In the genomic region with DNA sequence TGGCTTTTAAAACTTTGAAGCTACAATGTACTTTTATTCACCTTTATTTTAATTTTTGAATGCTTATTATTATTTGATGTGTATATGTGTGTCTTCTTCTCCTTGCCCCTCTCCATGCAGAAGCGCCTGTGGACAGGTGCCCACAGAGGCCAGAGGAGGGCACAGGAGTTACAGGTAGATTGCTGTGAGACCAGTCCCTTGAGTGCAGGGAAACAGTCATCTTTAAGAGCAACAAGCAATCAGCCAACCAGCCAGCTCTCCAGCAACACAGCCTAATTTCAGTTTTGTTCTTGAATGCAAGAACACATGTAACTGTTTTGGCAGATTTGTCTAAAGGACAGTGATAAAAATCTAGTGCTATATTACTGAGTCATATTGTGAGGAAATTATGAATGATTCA, we compare ENCODE assay signal across 31 mouse cellular contexts. TPM values are rescaled to one million over a fixed set of nuclear protein-coding genes. Genes with fewer than 3 reads are reported as not detected.
DNase-seq lines count a peak whose midpoint lies in the region; TF ChIP-seq lines count a peak whose summit lies in the region.
"Had no signal": no experiment of that assay in that cellular context is flagged by ENCODE, and none has a peak within 500 bp of the region (broad histone marks: within the 10 kb centered on the region; RNA-seq: fewer than 3 reads in every experiment).

No protein-coding gene starts in this region.

- H3K79me2 ChIP-seq in CH12.LX (replicated peaks; ENCODE audit: control insufficient read depth, extremely low read depth, insufficient read depth, poor library complexity, severe bottlenecking) = no peaks in the 10 kb centered on the region

- TF ChIP-seq RAD21 in CH12.LX (IDR thresholded peaks at IDR 0.05; ENCODE audit: low read depth, low read length) = peak; percentile 44

- peak; percentile 43 for DNase-seq in CD4-positive helper T cell, adult 2 months (ENCODE audit: low read depth, low spot score)
- no peak for DNase-seq in CH12.LX (ENCODE audit: extremely low read depth)
- peak; percentile 75 for DNase-seq in induced T-regulatory cell, adult 2 months (ENCODE audit: low read depth)
- DNase-seq in splenic B cell, adult 2 months (ENCODE audit: low read depth, low spot score) = peak; percentile 10
- no peak for DNase-seq in hindbrain, embryonic 10.5 days (ENCODE audit: low spot score)
- no peak for DNase-seq in ovary, postnatal 10 days (ENCODE audit: low spot score)
- no peak for DNase-seq in gastrocnemius, adult 8-10 months (ENCODE audit: low spot score in 2 of 2)
- DNase-seq: adrenal gland, postnatal 10 days; B cell, adult 2 months; cerebellum, adult 11 months; cerebellum, adult 9-10 months; cerebellum, postnatal 36 days; gastrocnemius, postnatal 14 days; heart, postnatal 14 days; kidney, adult 8-10 months; kidney, postnatal 4 days; layer of hippocampus, postnatal 36 days; left cerebral cortex, postnatal 4 days; liver, embryonic 13.5 days; lung, adult 2 months; lung, postnatal 10 days; spleen, adult 18-20 months; thymus, postnatal 4 days had no signal

- no peak for TF ChIP-seq POLR2A in CH12.LX (IDR thresholded peaks at IDR 0.05; ENCODE audit: low read depth, low read length)

- H3K9me3 ChIP-seq in CH12.LX (replicated peaks; ENCODE audit: low read length) = peaks cover 2% of the 10 kb centered on the region
- no peaks in the 10 kb centered on the region for H3K9me3 ChIP-seq in hindbrain, embryonic 10.5 days
- H3K9me3 ChIP-seq: liver, embryonic 13.5 days; neural tube, embryonic 13.5 days had no signal

- dilution Hi-C loops in CH12.LX (cut with MboI; ENCODE audit: extremely low pct_ligation_motif_present, extremely low pct_unique_long_range_greater_than_20kb, low sequenced_read_pairs) = no loop called here

- in situ Hi-C loops in CH12.LX (cut with MboI; ENCODE audit: low pct_ligation_motif_present, low pct_unique_long_range_greater_than_20kb, low sequenced_read_pairs) = loop anchor here (10.0 kb wide), 1 partner anchor 127 kb away; no protein-coding TSS in a partner anchor

- H3K4me2 ChIP-seq in CH12.LX (ENCODE audit: insufficient read depth, low read depth, poor library complexity, severe bottlenecking) = no peak overlapping the region
- H3K4me2 ChIP-seq: liver, embryonic 13.5 days; midbrain, embryonic 11.5 days; neural tube, embryonic 13.5 days had no signal

- H3K9ac ChIP-seq in CH12.LX (ENCODE audit: insufficient read depth, low read depth) = no peak overlapping the region; the same call in 1 of the 2 replicates
- H3K9ac ChIP-seq: liver, embryonic 13.5 days; neural tube, embryonic 13.5 days had no signal

- H3K4me1 ChIP-seq in CH12.LX (ENCODE audit: control insufficient read depth in 1 of 2, insufficient read depth in 2 of 2) = peaks cover 2 to 9% of the 10 kb centered on the region in 2 experiments; a peak in 2 of 4 replicates
- no peaks in the 10 kb centered on the region for H3K4me1 ChIP-seq in hindbrain, embryonic 10.5 days (replicated peaks)
- H3K4me1 ChIP-seq: liver, embryonic 13.5 days; neural tube, embryonic 13.5 days had no signal

- no peak for TF ChIP-seq EP300 in CH12.LX (IDR thresholded peaks at IDR 0.05; ENCODE audit: low read length)

- WGBS in hindbrain, embryonic 10.5 days = 87% methylated on average over 1 of the region's 1 CpGs

- peak overlapping the region in 1 of 3 experiments; percentile 61 for H3K4me3 ChIP-seq in CH12.LX (replicated peaks in 1 of 3; ENCODE audit: low read depth in 2 of 3, low read length in 2 of 3, poor library complexity in 1 of 3)
- H3K4me3 ChIP-seq in hindbrain, embryonic 10.5 days = no peak overlapping the region
- H3K4me3 ChIP-seq: liver, embryonic 13.5 days; myocyte; neural tube, embryonic 13.5 days had no signal

- no peaks in the 10 kb centered on the region for H3K27me3 ChIP-seq in CH12.LX (replicated peaks)
- no peaks in the 10 kb centered on the region for H3K27me3 ChIP-seq in splenic B cell, adult 2 months (ENCODE audit: control insufficient read depth, insufficient read depth, low read length, poor library complexity, severe bottlenecking)
- no peaks in the 10 kb centered on the region for H3K27me3 ChIP-seq in hindbrain, embryonic 10.5 days (ENCODE audit: insufficient read depth, poor library complexity, severe bottlenecking)
- H3K27me3 ChIP-seq: liver, embryonic 13.5 days; neural tube, embryonic 13.5 days had no signal

- peaks cover 4 to 15% of the 10 kb centered on the region in 2 experiments for H3K36me3 ChIP-seq in CH12.LX (replicated peaks in 1 of 2; ENCODE audit: control insufficient read depth in 1 of 2, insufficient read depth in 1 of 2, low read length in 1 of 2)
- H3K36me3 ChIP-seq in splenic B cell, adult 2 months (ENCODE audit: control insufficient read depth, insufficient read depth, low read length, poor library complexity, severe bottlenecking) = no peaks in the 10 kb centered on the region
- no peaks in the 10 kb centered on the region for H3K36me3 ChIP-seq in hindbrain, embryonic 10.5 days
- H3K36me3 ChIP-seq: liver, embryonic 13.5 days; neural tube, embryonic 13.5 days had no signal

- peak in 1 of 2 experiments; percentile 41; a peak in 2 of 4 replicates for TF ChIP-seq CTCF in CH12.LX (conservative IDR thresholded peaks at IDR 0.05 in 1 of 2, IDR thresholded peaks at IDR 0.05 in 1 of 2; ENCODE audit: low read depth in 2 of 2, low read length in 2 of 2)

- no peak overlapping the region for H3K27ac ChIP-seq in CH12.LX (ENCODE audit: insufficient read depth, low read depth)
- H3K27ac ChIP-seq in hindbrain, embryonic 10.5 days = no peak overlapping the region
- H3K27ac ChIP-seq: kidney, postnatal 0 days; liver, embryonic 13.5 days; neural tube, embryonic 13.5 days had no signal

TF ChIP-seq in CH12.LX, 34 proteins besides CTCF, POLR2A, EP300 and RAD21:
- TF ChIP-seq SMC3 (IDR thresholded peaks at IDR 0.05; ENCODE audit: low read depth, low read length) (peak; percentile 56), PAX5 (IDR thresholded peaks at IDR 0.05; ENCODE audit: low read length) (no peak), BHLHE40 (IDR thresholded peaks at IDR 0.05; ENCODE audit: low read depth, low read length) (no peak), HCFC1 (IDR thresholded peaks at IDR 0.05; ENCODE audit: low read depth, low read length) (no peak)
TF ChIP-seq in CH12.LX: peak in this region for 1.

RNA-seq across cellular contexts. Expression of a gene that starts 1.7 kb away (rescaled TPM):
- 3.1 and 3.2 TPM in 2 replicates for total RNA-seq in CH12.LX (2012; rRNA removed)
- total RNA-seq in CH12.LX (2014; rRNA removed) = 25.2 and 35.2 TPM in 2 replicates
- 3.6 and 4.6 TPM in 2 replicates for polyA plus RNA-seq in CH12.LX (2012; ENCODE audit: insufficient read length, low read depth)
- not detected in 2 replicates for polyA plus RNA-seq in hindbrain, embryonic 10.5 days (2016; fragmentation: Nextera tagmentation; extraction: Ambion mirVana)
- not detected for total RNA-seq in gastrocnemius, adult 8-10 months (2022)
- total RNA-seq: gastrocnemius, postnatal 14 days; midbrain, postnatal 0 days had no signal
- polyA plus RNA-seq: embryonic facial prominence, embryonic 11.5 days; forebrain, embryonic 14.5 days; hindbrain, embryonic 11.5 days; midbrain, embryonic 11.5 days; midbrain, postnatal 0 days; myocyte; neural tube, embryonic 13.5 days had no signal

Comparison
In these comparisons a context has a peak if more than half of its experiments do, and no peak if none do; other contexts are left out.
1. DNase-seq: peak in CD4-positive helper T cell, adult 2 months (single experiment), induced T-regulatory cell, adult 2 months (single experiment) and splenic B cell, adult 2 months (single experiment); none in CH12.LX (single experiment), hindbrain, embryonic 10.5 days (single experiment), ovary, postnatal 10 days (single experiment) and gastrocnemius, adult 8-10 months (0 of 2).